Mouse (Mus musculus) CD4-positive, CD25-positive, alpha-beta regulatory T cell, adult 9 weeks (primary cell): ENCODE data around the gene Rhox3f. TPM values are rescaled to one million over a fixed set of nuclear protein-coding genes. Genes with fewer than 3 reads are reported as not detected.

Experiments used
- polyA plus RNA-seq: library from polyadenylated mRNA; unstranded; fragments of 100-300 nt; shearing (Covaris generic); gene quantifications from one replicate; pipeline ENCODE4 v1.2.1, GENCODE M21; 2017

The Rhox3f gene
- polyA plus RNA-seq: not detected

DNA sequence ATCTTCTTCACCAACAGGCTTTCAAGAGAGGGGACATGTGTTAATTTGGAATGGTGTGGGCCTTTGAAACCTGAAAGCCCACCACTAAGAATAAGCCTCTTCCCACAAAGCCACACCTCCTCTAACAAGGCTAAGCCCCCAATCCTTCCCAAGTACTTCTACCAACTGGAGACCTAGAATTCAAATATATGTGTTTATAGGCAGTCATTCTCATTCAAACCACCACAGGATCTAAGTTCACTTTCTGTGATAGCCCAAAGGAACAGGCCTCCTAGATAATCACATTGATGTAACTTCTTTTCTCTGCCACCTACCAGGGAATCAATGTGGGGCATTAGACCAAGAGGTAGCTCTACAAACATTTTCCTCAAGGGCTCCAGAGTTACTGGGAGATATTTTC, at the start of gene Rhox3f:
Gene Rhox3f, plus strand, starts transcription at position 301 of the 400 bp plus-strand sequence.

DNA sequence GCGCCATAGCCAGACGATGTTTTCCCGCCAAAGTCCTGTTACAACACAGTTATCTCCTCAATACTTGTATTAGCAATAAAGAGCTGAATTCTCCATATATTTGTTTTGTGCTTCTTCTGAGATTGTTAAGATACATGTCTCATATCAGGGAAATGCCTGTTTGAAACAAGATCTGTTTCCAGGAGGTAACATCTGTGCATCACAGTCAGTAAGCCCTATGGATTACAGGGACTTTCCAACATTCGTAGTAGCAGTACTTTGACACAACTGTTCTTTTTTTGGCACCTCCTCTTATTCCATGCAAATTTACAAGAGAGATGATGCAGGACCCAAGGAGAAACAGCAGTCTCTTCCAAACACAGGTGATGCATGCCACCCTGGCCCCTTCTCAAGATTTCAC, 39.1 kb upstream of the Rhox3f start, which contains the start of gene Rhox3e:
Gene Rhox3e, plus strand, starts transcription at position 301 of the 400 bp plus-strand sequence.

DNA sequence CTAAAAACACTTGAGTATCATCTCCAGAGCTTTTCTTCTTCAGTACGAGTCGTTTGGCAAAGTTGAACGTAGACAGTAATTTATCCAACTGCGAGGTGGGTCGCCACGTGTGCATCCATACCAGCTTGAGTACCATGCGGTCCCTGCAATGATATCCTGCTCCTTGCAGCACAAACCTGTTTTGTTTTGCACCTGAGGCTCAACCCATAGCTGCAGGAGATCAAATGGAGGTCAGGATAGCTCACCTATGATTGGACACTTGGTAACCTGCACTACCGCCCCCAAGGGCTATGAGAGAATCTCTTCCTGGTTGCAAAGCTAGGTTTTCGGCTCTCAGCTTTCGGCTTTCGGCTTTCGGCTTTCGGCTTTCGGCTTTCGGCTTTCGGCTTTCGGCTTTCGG, 23.7 kb upstream of the Rhox3f start, which contains the start of gene Rhox4e:
Gene Rhox4e, plus strand, starts transcription at position 301 of the 400 bp plus-strand sequence.

DNA sequence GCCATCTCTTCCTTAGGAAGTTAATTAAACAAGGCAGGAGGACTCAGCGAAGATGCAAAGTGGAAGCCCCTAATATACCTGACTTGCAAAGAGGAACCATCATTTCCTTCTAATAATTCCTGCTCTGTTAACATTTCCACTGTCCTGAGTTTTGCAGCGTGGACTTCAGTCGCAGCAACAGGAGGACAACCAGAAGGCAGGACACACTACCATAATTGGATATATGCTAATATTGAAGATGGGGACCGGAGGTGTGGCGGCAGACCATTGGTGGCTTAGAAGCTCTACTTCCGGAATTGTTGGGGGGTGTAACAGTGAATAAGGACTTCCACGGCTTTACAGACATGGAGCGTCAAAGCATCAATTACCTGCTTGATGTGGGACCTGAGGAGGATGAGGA, 9.7 kb upstream of the Rhox3f start, which contains the start of gene Rhox2f:
Gene Rhox2f, plus strand, starts transcription at position 301 of the 400 bp plus-strand sequence.

DNA sequence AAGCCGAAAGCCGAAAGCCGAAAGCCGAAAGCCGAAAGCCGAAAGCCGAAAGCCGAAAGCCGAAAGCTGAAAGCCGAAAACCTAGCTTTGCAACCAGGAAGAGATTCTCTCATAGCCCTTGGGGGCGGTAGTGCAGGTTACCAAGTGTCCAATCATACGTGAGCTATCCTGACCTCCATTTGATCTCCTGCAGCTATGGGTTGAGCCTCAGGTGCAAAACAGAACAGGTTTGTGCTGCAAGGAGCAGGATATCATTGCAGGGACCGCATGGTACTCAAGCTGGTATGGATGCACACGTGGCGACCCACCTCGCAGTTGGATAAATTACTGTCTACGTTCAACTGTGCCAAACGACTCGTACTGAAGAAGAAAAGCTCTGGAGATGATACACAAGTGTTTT, 26.8 kb downstream of the Rhox3f start, which contains the start of gene Rhox4f:
Gene Rhox4f, minus strand, starts transcription at position 101 of the 400 bp plus-strand sequence.

DNA sequence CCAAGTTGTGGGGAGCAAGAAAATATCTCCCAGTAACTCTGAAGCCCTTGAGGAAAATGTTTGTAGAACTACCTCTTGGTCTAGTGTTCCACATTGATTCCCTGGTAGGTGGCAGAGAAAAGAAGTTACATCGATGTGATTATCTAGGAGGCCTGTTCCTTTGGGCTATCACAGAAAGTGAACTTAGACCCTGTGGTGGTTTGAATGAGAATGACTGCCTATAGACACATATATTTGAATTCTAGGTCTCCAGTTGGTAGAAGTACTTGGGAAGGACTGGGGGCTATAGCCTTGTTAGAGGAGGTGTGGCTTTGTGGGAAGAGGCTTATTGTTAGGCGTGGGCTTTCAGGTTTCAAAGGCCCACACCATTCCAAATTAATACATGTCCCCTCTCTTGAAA, 47.7 kb downstream of the Rhox3f start, which contains the start of gene Rhox3g:
Gene Rhox3g, minus strand, starts transcription at position 101 of the 400 bp plus-strand sequence.

Other genes with a start within 250 kb of the Rhox3f start
- not detected for gene Rhox3a2, start 201.0 kb upstream of the Rhox3f start, polyA plus RNA-seq
- gene Rhox4a2, start 190.1 kb upstream of the Rhox3f start, polyA plus RNA-seq: not detected
- not detected for gene Rhox2b, start 168.9 kb upstream of the Rhox3f start, polyA plus RNA-seq
- not detected for gene Rhox4b, start 148.5 kb upstream of the Rhox3f start, polyA plus RNA-seq
- gene Rhox2c, start 127.3 kb upstream of the Rhox3f start, polyA plus RNA-seq: not detected
- not detected for gene Rhox3c, start 122.4 kb upstream of the Rhox3f start, polyA plus RNA-seq
- gene Rhox4c, start 100.7 kb upstream of the Rhox3f start, polyA plus RNA-seq: not detected
- not detected for gene Rhox2d, start 87.6 kb upstream of the Rhox3f start, polyA plus RNA-seq
- 0.17 TPM for gene Rhox4d, start 66.6 kb upstream of the Rhox3f start, polyA plus RNA-seq
- not detected for gene Rhox2e, start 50.5 kb upstream of the Rhox3f start, polyA plus RNA-seq
- not detected for gene Rhox3e, start 39.0 kb upstream of the Rhox3f start, polyA plus RNA-seq
- gene Rhox4e, start 23.6 kb upstream of the Rhox3f start, polyA plus RNA-seq: not detected
- not detected for gene Rhox2f, start 9.6 kb upstream of the Rhox3f start, polyA plus RNA-seq
- gene Rhox4f, start 26.7 kb downstream of the Rhox3f start, polyA plus RNA-seq: not detected
- not detected for gene Rhox3g, start 47.6 kb downstream of the Rhox3f start, polyA plus RNA-seq
- gene Rhox2g, start 62.5 kb downstream of the Rhox3f start, polyA plus RNA-seq: not detected
- gene Rhox4g, start 70.3 kb downstream of the Rhox3f start, polyA plus RNA-seq: not detected
- gene Rhox3h, start 87.8 kb downstream of the Rhox3f start, polyA plus RNA-seq: not detected
- gene Rhox2h, start 92.3 kb downstream of the Rhox3f start, polyA plus RNA-seq: not detected
- gene Rhox5, start 223.8 kb downstream of the Rhox3f start, polyA plus RNA-seq: not detected
- gene Rhox6, start 245.9 kb downstream of the Rhox3f start, polyA plus RNA-seq: not detected